Mouse (Mus musculus): ENCODE results near the gene Catsper4.

- TF ChIP-seq CTCF (IDR thresholded peaks at IDR 0.05; ENCODE audit: low read depth), result no peak
- TF ChIP-seq EP300 (IDR thresholded peaks at IDR 0.05; ENCODE audit: low read depth), result no peak
Observed at GRCm38 (mm10) chr4:134185569-134185968, 41.6 kb downstream of the Catsper4 start.
